Mouse (Mus musculus): Measurements from ENCODE around the gene Kars.

Gene Kars

GRCm38 (mm10) chr8:112010997-112011815, at the start of gene Kars, which contains the start of gene Terf2ip:
Kars (minus strand) TSS chr8:112011323.
Terf2ip (plus strand) TSS chr8:112011398.
- DNase-seq (ENCODE audit: low spot score in 2 of 2) = peak; percentile 93 to 97

GRCm38 (mm10) chr8:112054456-112054855, 43.3 kb upstream of the Kars start:
- DNase-seq (ENCODE audit: low spot score in 2 of 2) = no peak

GRCm38 (mm10) chr8:112051537-112051936, 40.4 kb upstream of the Kars start:
- no peak for DNase-seq (ENCODE audit: low spot score in 2 of 2)

- DNase-seq (ENCODE audit: low spot score in 2 of 2) = no peak
Observed at GRCm38 (mm10) chr8:112049984-112050383, 38.9 kb upstream of the Kars start.

GRCm38 (mm10) chr8:112048293-112048692, 37.2 kb upstream of the Kars start:
- no peak for DNase-seq (ENCODE audit: low spot score in 2 of 2)

- peak; percentile 62 to 88 for DNase-seq (ENCODE audit: low spot score in 2 of 2)
Observed at GRCm38 (mm10) chr8:112045896-112046295, 34.8 kb upstream of the Kars start.

GRCm38 (mm10) chr8:112045182-112045581, 34.1 kb upstream of the Kars start:
- DNase-seq (ENCODE audit: low spot score in 2 of 2) = no peak

- no peak for DNase-seq (ENCODE audit: low spot score in 2 of 2)
Observed at GRCm38 (mm10) chr8:112037521-112037920, 26.4 kb upstream of the Kars start.

GRCm38 (mm10) chr8:112034603-112035002, 23.5 kb upstream of the Kars start:
- no peak for DNase-seq (ENCODE audit: low spot score in 2 of 2)

GRCm38 (mm10) chr8:112033071-112033470, 21.9 kb upstream of the Kars start:
- no peak for DNase-seq (ENCODE audit: low spot score in 2 of 2)

- no peak for DNase-seq (ENCODE audit: low spot score in 2 of 2)
Observed at GRCm38 (mm10) chr8:112030663-112031062, 19.5 kb upstream of the Kars start.

- DNase-seq (ENCODE audit: low spot score in 2 of 2) = no peak
Observed at GRCm38 (mm10) chr8:112029455-112029854, 18.3 kb upstream of the Kars start.

- no peak for DNase-seq (ENCODE audit: low spot score in 2 of 2)
Observed at GRCm38 (mm10) chr8:112014936-112015335, 3.8 kb upstream of the Kars start, which contains the start of gene Gm6793. Gm6793 (minus strand) TSS chr8:112015036.

- DNase-seq (ENCODE audit: low spot score in 2 of 2) = peak; percentile 63 to 84
Observed at GRCm38 (mm10) chr8:112011816-112012242, 706 bp upstream of the Kars start.

GRCm38 (mm10) chr8:112009558-112009957, 1.6 kb downstream of the Kars start:
- DNase-seq (ENCODE audit: low spot score in 2 of 2) = no peak

GRCm38 (mm10) chr8:112007669-112008068, 3.5 kb downstream of the Kars start:
- no peak for DNase-seq (ENCODE audit: low spot score in 2 of 2)

- no peak for DNase-seq (ENCODE audit: low spot score in 2 of 2)
Observed at GRCm38 (mm10) chr8:112005601-112006000, 5.5 kb downstream of the Kars start.

GRCm38 (mm10) chr8:112004754-112005153, 6.4 kb downstream of the Kars start:
- DNase-seq (ENCODE audit: low spot score in 2 of 2) = no peak

- no peak for DNase-seq (ENCODE audit: low spot score in 2 of 2)
Observed at GRCm38 (mm10) chr8:111992703-111993039, 18.5 kb downstream of the Kars start.

GRCm38 (mm10) chr8:111992013-111992702, 19.0 kb downstream of the Kars start, which contains the start of gene Adat1:
Adat1 (minus strand) TSS chr8:111992302.
- DNase-seq (ENCODE audit: low spot score in 2 of 2) = peak; percentile 80 to 89

GRCm38 (mm10) chr8:111991278-111991677, 19.8 kb downstream of the Kars start:
- no peak for DNase-seq (ENCODE audit: low spot score in 2 of 2)

GRCm38 (mm10) chr8:111989911-111990310, 21.2 kb downstream of the Kars start:
- peak; percentile 80 to 93 for DNase-seq (ENCODE audit: low spot score in 2 of 2)

- DNase-seq (ENCODE audit: low spot score in 2 of 2) = no peak
Observed at GRCm38 (mm10) chr8:111984511-111984910, 26.6 kb downstream of the Kars start.
